Mouse (Mus musculus) bone marrow, adult 2 months (tissue): ENCODE results near the gene Zfp319. TPM values are rescaled to one million over a fixed set of nuclear protein-coding genes. Genes with fewer than 3 reads are reported as not detected.
"Not testable (repeated sequence)": the region's sequence is repeated elsewhere in the genome, so short reads cannot be mapped to it uniquely, and the experiment has no call there.

ENCODE experiments used
- H3K27ac ChIP-seq: fragments of 200-500 bp; 2 replicates; pipeline ENCODE4 v1.5.1; 2012; ENCODE audit warnings: low read depth, mild to moderate bottlenecking, control low read depth, inconsistent platforms, low read length; ENCODE audit not compliant: control insufficient read depth, poor library complexity, insufficient read depth
- H3K4me1 ChIP-seq: fragments of 200-500 bp; 2 replicates; pipeline ENCODE4 v1.6.1; 2011; ENCODE audit warnings: low read length; ENCODE audit not compliant: control insufficient read depth, insufficient read depth
- H3K4me3 ChIP-seq: fragments of 200-500 bp; replicated peaks from 2 replicates; pipeline ENCODE3; 2011; ENCODE audit warnings: mild to moderate bottlenecking, low read depth, low read length, control low read depth; ENCODE audit not compliant: control insufficient read depth
- CTCF ChIP-seq: fragments of 200-500 bp; IDR thresholded peaks from 2 replicates; pipeline ENCODE4 v1.5.1; 2011; ENCODE audit warnings: low read length, control low read depth; ENCODE audit not compliant: control insufficient read depth, insufficient read depth
- POLR2A ChIP-seq: fragments of 200-500 bp; IDR thresholded peaks from 2 replicates; pipeline ENCODE4 v1.6.1; 2011; ENCODE audit warnings: low read depth, mild to moderate bottlenecking, control low read depth, low read length, borderline replicate concordance; ENCODE audit not compliant: control insufficient read depth
- WGBS: fragments of 180-500 bp; shearing (Covaris S2); methylation state at CpG from one replicate; pipeline ENCODE4 v1.1.7; 2018; 5-methylcytosine and 5-hydroxymethylcytosine counted together
- polyA plus RNA-seq: library from polyadenylated mRNA; stranded (reverse); fragments of >200 nt; gene quantifications from 2 replicates; pipeline ENCODE4 v1.2.4, GENCODE M21; 2011; ENCODE audit warnings: low replicate concordance; ENCODE audit not compliant: missing spikeins, insufficient read depth, insufficient read length

The Zfp319 gene
- 1.1 and 3.3 TPM in 2 replicates for polyA plus RNA-seq

GRCm38 (mm10) chr8:95331720-95332436 lies at the start of gene Zfp319, which contains the start of gene Usb1:
Zfp319 (minus strand) TSS chr8:95331950.
Usb1 (plus strand) TSS chr8:95332284.
- WGBS, result 2% methylated on average over 80 of the region's 80 CpGs
- TF ChIP-seq CTCF, result peak; percentile 51; the same call in 1 of the 2 replicates
- TF ChIP-seq POLR2A, result peak; percentile 71; the same call in 1 of the 2 replicates
- peak within 1 kb of the TSS; percentile 100 for H3K27ac ChIP-seq
- H3K4me3 ChIP-seq, result peak within 1 kb of the TSS; percentile 99
- H3K4me1 ChIP-seq, result no peaks in the 10 kb centered on the region; the same call in 1 of the 2 replicates

- Histone ChIP-seq H3K27ac (no peak overlapping the region), H3K4me1 (no peaks in the 10 kb centered on the region), H3K4me3 (no peak overlapping the region)
- TF ChIP-seq CTCF (no peak), POLR2A (no peak)
Observed at GRCm38 (mm10) chr8:95380953-95381352, 49.2 kb upstream of the Zfp319 start.

- not testable (repeated sequence) for H3K4me1 ChIP-seq, H3K27ac ChIP-seq, H3K4me3 ChIP-seq
- WGBS, result 85% methylated on average over 11 of the region's 11 CpGs
Observed at GRCm38 (mm10) chr8:95378928-95379327, 47.2 kb upstream of the Zfp319 start.

GRCm38 (mm10) chr8:95377863-95378291 lies 46.1 kb upstream of the Zfp319 start:
- Histone ChIP-seq H3K4me1 (no peaks in the 10 kb centered on the region), H3K4me3 (no peak overlapping the region), H3K27ac (no peak overlapping the region)
- TF ChIP-seq CTCF (no peak), POLR2A (no peak)
- 57% methylated on average over 7 of the region's 7 CpGs for WGBS

- Histone ChIP-seq H3K4me1 (no peaks in the 10 kb centered on the region), H3K27ac (no peak overlapping the region), H3K4me3 (no peak overlapping the region)
- 82% methylated on average over 4 of the region's 4 CpGs for WGBS
- TF ChIP-seq POLR2A (no peak), CTCF (no peak)
Observed at GRCm38 (mm10) chr8:95377101-95377500, 45.4 kb upstream of the Zfp319 start.

GRCm38 (mm10) chr8:95376309-95376999 lies 44.7 kb upstream of the Zfp319 start:
- H3K27ac ChIP-seq, result no peak overlapping the region
- 77% methylated on average over 12 of the region's 12 CpGs for WGBS
- H3K4me1 ChIP-seq, result no peaks in the 10 kb centered on the region
- H3K4me3 ChIP-seq, result no peak overlapping the region
- TF ChIP-seq CTCF, result no peak
- no peak for TF ChIP-seq POLR2A

- TF ChIP-seq CTCF (no peak), POLR2A (no peak)
Observed at GRCm38 (mm10) chr8:95375374-95375930, 43.7 kb upstream of the Zfp319 start.

GRCm38 (mm10) chr8:95374429-95374828 lies 42.7 kb upstream of the Zfp319 start:
- H3K4me1 ChIP-seq, result no peaks in the 10 kb centered on the region
- 50% methylated on average over 3 of the region's 3 CpGs for WGBS

More at GRCm38 (mm10) chr8:95375374-95375930, 43.7 kb upstream of the Zfp319 start:
- H3K4me3 ChIP-seq, result no peak overlapping the region
- no peak overlapping the region for H3K27ac ChIP-seq
- no peaks in the 10 kb centered on the region for H3K4me1 ChIP-seq
- WGBS, result 72% methylated on average over 7 of the region's 7 CpGs

More at GRCm38 (mm10) chr8:95374429-95374828, 42.7 kb upstream of the Zfp319 start:
- no peak overlapping the region for H3K27ac ChIP-seq
- TF ChIP-seq POLR2A (no peak), CTCF (no peak)
- no peak overlapping the region for H3K4me3 ChIP-seq
